Mouse (Mus musculus) CD4-positive, CD25-positive, alpha-beta regulatory T cell, adult 4 months (primary cell): ENCODE data around the gene Rabggtb. TPM values are rescaled to one million over a fixed set of nuclear protein-coding genes. Genes with fewer than 3 reads are reported as not detected.

Source experiments
- ATAC-seq: one replicate; pipeline ENCODE4 v1.8.0; 2017
- polyA plus RNA-seq, 2 experiments: library from polyadenylated mRNA; unstranded; fragments of 100-300 nt; shearing (Covaris generic); gene quantifications; one replicate each; pipeline ENCODE4 v1.2.1; 2017

Gene Rabggtb
- polyA plus RNA-seq, 2 experiments from 2014 or later, result 40.3 to 48.1 TPM

- no peak for ATAC-seq
Observed at GRCm38 (mm10) chr3:153917200-153917599, 4.4 kb upstream of the Rabggtb start.

GRCm38 (mm10) chr3:153913510-153914243, 868 bp upstream of the Rabggtb start:
- ATAC-seq, result no peak

- no peak for ATAC-seq
Observed at GRCm38 (mm10) chr3:153911882-153912440, 848 bp downstream of the Rabggtb start.

- ATAC-seq, result peak; percentile 14
Observed at GRCm38 (mm10) chr3:153911197-153911881, 1.5 kb downstream of the Rabggtb start.

GRCm38 (mm10) chr3:153910489-153910888, 2.3 kb downstream of the Rabggtb start:
- ATAC-seq, result no peak

GRCm38 (mm10) chr3:153908919-153909318, 3.9 kb downstream of the Rabggtb start:
- no peak for ATAC-seq

- no peak for ATAC-seq
Observed at GRCm38 (mm10) chr3:153906136-153906871, 6.5 kb downstream of the Rabggtb start, which contains the start of gene Msh4. Gene Msh4, minus strand, starts transcription at chr3:153906138.

- ATAC-seq, result no peak
Observed at GRCm38 (mm10) chr3:153905251-153906135, 7.3 kb downstream of the Rabggtb start.

- ATAC-seq, result no peak
Observed at GRCm38 (mm10) chr3:153904586-153904985, 8.2 kb downstream of the Rabggtb start.

- ATAC-seq, result no peak
Observed at GRCm38 (mm10) chr3:153902595-153902994, 10.2 kb downstream of the Rabggtb start.

- no peak for ATAC-seq
Observed at GRCm38 (mm10) chr3:153901904-153902303, 10.9 kb downstream of the Rabggtb start.

GRCm38 (mm10) chr3:153897216-153897615, 15.6 kb downstream of the Rabggtb start:
- no peak for ATAC-seq

- peak; percentile 67 for ATAC-seq
Observed at GRCm38 (mm10) chr3:153895454-153895853, 17.4 kb downstream of the Rabggtb start.

- no peak for ATAC-seq
Observed at GRCm38 (mm10) chr3:153889188-153889781, 23.5 kb downstream of the Rabggtb start.

GRCm38 (mm10) chr3:153888141-153888540, 24.7 kb downstream of the Rabggtb start:
- no peak for ATAC-seq

GRCm38 (mm10) chr3:153886296-153886695, 26.5 kb downstream of the Rabggtb start:
- no peak for ATAC-seq

GRCm38 (mm10) chr3:153871396-153871795, 41.4 kb downstream of the Rabggtb start:
- ATAC-seq, result no peak

- no peak for ATAC-seq
Observed at GRCm38 (mm10) chr3:153867149-153868136, 45.4 kb downstream of the Rabggtb start.

- ATAC-seq, result no peak
Observed at GRCm38 (mm10) chr3:153864636-153865429, 48.0 kb downstream of the Rabggtb start.
